Mouse (Mus musculus) frontal cortex, postnatal 25 days (tissue): ENCODE data around the gene Gramd1a.

Source experiments
- DNase-seq, 2 experiments: peaks; one replicate each; pipeline ENCODE4 v3.0.0; 2022; ENCODE audit warnings: low spot score in 2 of 2

The Gramd1a gene

DNA sequence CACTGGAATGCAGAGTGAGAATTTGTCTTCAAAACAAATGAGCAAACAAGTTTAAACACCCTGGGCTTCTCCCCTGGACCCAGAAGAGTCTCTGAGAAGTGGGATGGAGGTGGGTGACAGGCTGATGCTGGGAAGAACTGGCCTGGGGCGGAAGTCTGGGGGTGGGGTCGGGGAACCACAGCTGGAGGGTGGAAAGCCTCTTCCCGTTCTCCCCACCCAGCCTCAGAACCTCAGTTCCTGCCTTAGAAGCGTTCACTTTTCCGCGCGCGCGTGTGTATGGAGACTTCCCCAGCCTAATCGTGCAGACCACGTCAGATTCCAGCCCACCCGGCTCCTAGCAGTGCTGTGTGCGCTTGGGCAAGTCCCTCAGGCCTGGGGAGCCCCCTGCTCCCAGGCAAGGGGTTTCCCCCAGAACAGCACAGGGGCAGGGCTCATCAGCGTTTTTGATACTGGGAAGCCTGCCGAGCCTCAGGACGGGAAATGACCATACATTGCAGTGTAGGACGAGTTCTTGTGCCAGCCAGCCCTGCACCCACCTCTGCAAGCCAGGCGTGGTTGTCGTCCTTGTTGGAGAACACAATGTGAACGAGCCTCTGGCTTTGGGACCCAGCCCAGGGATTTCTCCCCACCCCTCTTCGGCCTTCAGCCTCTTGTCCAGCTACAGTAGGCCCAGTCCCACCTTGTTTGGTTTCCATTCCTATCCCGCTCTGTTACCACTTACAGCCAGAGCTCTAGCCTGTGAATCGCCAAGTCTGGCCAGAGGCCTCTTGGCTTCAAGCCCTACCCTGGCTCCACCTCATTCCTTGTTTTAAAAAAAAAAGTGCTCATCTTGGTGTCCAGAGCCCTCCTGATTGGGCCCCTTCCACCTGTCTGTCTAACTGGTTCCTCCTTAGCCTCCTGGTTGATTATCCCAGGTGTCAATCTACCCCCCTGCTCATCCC lies 4.1 kb downstream of the Gramd1a start:
- peak in 1 of 2 experiments; percentile 41 for DNase-seq

DNA sequence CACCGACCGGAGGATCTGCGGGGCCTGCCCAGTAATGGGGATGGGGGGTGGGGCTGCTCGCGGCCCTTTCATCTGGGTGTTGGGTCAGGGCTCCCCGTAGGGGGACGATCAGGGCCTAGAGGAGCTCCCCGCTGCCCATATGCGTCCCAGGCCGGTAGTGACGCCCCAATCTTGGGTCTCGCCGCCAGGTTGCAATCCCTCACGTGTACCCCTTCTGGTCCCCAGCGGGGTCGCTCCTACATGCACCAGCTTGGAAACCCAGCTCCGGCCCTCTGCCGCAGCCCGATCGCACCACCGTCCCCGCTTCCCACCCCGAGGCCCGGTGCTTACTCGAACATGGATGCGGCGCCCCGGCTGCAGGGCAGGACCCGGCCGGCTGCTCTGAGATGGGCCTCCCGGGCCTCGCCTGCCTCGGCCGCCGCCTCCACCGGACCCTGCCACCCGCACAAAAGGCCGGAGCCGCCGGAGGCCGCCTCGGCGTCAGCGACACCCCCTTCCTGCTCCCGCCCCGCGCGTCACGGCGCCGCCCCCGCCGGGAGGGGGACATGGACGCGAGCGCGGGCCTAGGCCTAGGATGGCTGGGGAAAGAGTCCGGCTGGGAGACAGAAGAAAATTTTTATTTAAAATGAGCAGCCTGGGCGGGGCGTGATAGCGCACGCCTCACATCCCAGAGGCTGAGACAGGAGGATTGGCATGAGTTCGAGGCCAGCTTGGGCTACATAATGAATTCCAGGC lies 5.0 kb downstream of the Gramd1a start:
- DNase-seq = peak; percentile 67 to 70

DNA sequence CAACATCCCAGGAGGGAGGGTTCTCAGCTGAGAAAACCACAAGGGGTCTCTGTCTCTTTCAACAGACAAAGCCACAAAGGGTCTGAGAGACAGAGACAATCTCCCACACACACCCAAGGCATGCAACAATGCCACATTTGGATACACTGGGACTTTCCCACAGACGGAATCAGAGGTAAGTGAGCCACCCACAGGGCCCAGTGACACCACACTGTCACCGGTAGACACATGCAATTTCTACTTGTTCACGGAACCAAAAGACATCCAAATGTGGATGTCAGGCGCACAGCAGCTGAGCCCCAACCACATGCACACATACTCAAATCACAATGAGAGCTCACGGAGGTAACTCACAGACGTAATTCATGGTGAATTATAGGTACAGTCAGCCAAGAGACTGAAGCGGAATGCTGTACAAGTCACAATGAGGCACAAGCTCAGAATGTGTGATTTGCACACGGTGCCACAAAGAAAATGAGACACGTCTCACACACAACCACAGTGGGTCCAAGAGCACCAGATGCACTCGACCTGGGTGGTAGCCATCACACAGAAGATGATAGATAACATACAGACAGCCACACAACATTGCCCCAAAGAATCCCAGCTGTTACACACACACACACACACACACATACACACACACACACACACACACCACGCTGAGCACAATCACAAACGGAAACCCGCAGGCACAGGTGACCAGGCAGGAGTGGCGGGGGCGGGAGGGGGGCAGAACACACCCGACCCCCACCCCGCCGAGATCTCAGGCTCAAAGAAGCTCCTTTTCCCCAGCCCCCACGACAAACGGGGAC lies 5.7 kb downstream of the Gramd1a start:
- no peak for DNase-seq

DNA sequence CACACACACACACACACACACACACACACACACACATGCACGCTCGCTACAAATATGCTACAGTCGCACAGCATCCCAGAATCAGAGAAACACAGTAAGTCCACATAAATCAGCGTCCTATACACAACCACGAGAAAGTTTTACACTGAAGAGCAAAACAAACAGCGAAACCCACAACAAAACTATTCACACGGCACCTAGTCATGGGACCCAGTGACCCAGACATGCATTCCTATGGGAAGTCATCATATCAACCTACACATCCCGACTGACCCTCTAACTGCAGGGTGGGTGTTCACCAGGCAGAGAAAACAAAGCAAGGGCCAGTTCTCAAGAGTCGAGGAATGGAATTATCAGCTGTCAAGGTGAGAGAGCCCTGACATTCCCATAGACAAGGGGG lies 6.4 kb downstream of the Gramd1a start:
- no peak for DNase-seq

DNA sequence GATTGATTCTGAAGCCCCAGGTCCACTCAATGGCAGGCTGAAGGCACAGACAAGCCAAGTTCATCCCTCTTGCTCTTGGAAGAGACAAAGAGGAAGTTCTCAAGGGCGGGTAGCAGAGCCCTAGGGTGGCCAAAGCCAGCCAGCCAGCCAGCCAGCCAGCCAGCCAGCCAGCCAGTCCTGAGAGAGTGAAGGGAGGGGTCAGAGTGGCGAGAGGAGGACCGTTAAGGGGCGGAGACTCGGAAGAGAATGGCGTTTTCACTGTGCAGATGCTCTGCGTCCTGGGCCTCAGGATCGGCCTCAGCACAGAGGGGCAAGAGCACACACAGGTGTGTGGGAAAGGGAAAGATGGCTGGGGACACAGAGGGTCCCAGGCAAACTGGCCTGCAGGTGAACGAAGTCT lies 6.9 kb downstream of the Gramd1a start:
- no peak for DNase-seq

DNA sequence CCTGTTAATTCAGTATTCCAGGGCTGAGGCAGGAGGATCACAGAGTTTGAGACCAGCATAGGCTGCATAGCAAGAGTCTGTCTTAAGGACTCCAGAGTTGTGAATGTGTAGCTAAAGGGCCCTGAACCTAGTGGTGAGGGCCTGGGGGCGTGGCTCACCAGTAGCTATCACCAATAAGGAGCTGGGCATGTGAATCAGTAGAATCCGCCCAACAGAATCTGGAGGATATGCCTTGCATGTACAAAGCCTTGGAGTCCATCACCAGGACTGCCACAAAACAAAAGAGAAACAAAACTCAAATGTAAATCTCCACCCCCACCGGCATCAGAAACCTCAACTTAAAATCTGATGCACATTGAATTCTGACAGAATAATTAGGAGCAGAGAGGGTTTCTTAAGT lies 7.6 kb downstream of the Gramd1a start:
- no peak for DNase-seq

DNA sequence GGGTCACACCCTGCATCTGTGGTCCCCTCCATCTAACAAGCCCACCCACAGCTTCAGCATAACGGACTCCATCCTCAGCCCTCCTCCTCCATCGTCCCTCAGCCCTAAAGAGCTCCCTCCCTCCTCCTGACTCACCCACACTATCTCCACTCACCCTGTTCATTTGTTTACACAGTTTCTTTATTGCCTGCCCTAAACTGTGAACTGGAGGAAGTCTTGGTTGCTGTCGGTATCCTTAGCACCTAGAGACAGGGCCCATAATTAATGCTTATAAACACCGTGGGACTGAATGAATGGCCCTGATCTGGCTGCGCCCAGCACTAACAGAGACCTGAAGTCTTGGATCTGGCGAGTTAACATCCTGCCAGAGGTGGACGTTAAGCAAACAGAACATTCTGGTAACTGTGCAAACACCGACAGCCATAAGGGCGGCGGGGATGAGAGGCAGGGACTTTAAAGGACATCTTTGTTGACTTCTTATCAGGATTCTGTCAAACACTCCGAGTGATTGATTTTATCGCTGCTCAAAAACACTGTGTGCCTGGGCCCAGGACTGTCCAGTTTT lies 10.0 kb downstream of the Gramd1a start:
- DNase-seq = no peak

DNA sequence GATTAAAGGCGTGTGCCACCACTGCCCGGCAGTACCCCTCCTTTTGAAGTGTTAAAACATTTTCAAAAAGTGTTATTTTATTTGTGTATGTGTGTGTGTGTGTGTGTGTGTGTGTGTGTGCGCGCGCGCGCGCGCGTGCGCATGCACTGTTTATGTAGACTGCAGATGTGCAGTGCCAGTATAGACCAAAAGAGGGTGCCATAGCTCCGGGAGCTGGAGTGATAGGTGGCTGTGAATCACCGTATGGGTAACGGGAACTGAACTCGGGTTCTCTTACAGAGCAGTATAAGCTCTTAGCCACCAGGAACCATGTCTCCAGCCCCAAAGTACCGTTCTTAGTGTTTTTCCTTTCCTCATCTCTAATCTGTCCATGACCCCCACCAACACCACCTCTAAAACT lies 10.8 kb downstream of the Gramd1a start:
- no peak for DNase-seq

DNA sequence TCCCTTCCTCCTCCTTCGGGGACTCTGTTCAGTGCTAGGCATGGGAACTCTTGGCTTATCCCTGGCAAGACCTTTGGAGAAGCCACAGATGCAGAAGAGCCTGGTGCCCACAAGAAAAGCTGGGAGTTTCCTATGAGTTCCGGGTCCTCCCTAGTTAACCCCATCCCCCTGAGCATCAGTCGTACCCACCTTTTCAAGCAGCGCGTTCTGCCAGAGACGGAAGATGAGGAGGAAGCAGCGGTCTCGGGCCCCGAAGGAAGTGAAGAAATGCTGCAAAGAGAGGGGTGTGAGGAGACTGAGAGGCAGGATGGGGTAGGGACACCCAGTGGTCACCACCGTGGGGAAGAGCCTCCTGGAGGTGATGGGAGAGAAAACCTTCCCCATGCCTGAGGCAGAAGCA lies 14.8 kb downstream of the Gramd1a start:
- no peak for DNase-seq

DNA sequence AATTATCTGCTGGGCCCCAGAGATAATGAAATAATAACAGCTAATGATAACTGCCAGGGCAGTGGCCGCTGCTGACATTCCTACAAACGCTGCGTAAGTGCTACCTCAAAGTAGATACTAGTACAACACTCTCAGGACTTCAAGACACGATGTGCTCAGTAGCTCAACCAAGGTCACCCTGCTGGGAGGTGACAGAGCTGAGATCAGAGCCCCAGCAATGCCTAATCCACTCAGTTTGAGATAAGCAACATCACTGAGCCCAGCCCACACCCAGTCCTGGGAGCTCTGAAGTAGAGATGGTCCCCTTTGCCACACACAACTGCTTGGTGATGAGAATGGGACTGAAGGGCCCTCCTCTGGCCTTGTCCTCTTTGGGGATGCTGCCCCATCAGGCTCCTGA lies 15.4 kb downstream of the Gramd1a start:
- DNase-seq = no peak

DNA sequence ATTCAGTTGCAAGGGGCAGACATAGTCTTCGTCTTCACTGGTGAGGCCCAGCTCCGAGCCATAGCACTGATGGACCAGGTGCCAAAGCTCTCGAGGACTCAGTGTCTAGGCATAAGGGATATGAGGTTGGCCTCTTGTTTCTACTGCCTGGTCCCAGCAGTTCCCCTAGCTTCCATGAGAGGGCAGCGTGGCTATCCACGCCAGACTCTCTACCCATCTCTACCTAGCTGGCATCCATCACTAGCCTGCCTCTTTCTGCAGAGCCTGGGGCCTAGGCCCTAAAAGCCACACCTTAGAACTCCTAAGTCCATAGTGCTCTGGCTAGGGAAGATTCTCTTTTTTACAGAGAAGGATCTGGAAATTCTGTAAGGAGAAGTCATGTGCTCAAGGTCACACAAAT lies 15.9 kb downstream of the Gramd1a start:
- no peak for DNase-seq

DNA sequence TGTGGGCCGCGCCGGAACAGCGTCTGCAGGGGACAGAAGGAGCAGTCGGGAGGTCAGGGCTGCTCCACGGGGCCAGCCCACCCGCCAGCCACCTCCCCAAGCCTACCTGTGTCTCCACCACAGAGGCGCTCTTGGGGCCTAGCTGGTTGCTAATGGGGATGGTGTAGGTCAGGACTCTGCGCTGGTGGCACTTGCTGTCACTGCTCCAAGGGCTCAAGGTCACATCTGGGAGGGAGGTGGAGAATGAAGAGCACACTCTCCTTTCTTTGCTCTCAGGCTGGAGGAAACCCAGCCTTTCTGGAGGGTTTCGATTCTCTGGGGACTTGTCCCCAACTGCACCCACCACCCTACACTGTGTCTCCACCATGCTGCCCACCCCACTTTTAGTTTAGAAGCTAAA lies 20.0 kb downstream of the Gramd1a start:
- no peak for DNase-seq

DNA sequence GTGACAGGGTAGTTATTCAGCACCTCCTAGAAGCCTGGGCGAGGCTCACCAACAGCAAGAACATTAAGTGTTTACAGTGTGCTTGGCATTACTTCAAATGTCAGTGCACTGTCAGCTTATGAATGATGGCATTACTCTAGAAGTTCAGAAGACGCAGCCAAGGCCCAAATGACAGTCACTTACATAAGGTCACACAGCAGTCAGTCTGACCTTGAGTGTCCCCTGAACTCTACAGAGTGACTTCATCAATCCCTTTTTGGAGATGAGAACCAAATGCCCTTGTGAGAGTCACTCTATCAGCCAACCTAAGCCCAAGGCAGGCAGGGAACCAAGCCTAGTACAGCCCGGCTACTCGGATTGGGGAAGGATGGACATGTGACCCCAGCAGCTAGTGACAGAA lies 23.8 kb downstream of the Gramd1a start:
- DNase-seq = no peak

DNA sequence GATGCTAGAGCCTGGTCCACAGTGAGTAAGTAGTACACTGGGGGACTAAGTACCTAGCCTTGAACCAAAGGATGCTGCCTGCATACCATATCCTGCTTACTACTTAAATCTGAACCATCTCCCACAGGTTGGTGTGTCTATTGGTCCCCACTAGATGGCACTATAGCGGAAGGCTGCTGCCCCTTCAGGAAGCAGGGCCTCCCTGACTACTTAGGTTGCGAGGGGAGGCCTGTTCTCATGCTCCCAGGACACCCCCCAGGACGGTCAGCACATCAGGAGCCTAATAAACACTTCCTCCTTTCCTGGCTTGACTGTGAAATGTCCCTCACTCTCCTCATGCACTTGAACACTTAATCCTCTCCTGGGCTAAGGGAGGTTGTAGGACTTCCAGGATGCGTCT lies 24.9 kb downstream of the Gramd1a start:
- DNase-seq = no peak

DNA sequence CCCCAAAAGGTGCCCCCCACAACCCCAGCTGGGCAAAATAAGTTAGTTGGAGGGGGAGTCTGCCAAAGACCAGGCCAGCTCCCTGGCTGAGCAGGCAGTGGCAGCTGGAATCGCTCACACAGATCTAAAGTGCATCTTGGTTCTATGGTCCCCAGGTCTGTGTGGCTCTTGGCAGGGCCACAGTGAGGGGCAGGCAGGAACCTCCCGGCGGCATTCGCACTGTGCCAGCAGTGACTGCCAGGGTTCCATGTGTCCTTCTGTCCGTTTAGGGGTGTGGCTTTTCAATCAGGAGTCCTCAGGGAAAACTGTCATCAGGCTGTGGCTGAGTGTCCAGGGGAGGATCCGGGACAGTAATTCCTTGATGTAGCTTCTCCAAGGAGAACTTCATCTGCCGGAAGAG lies 25.5 kb downstream of the Gramd1a start:
- DNase-seq = no peak

DNA sequence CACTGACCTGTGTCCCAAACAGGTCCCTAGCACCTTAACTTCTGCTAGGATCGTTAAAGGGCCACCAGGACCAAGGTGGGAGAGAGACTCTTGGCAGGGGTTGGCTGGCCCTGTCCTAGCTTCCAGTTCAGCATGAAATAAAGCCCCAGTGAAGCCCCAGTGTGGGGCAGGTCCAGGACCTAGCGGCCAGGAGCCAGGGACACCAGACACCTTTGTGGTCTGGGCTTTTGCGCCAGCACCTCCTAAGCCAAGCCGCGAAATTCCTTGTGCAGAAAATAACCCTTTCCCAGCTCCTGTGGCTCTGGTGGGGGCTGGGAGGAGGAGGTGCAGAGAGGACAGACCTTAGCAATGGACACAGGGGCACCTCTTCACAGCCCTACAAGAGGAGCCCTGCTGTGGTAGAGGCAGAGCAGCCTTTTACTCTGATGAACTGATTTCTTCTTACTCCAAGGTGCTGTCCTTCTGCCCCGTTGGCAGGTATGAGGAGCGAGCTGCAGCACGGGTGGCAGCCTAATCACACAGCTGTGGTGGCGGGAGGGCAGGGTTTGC lies 27.5 kb downstream of the Gramd1a start:
- DNase-seq = no peak

DNA sequence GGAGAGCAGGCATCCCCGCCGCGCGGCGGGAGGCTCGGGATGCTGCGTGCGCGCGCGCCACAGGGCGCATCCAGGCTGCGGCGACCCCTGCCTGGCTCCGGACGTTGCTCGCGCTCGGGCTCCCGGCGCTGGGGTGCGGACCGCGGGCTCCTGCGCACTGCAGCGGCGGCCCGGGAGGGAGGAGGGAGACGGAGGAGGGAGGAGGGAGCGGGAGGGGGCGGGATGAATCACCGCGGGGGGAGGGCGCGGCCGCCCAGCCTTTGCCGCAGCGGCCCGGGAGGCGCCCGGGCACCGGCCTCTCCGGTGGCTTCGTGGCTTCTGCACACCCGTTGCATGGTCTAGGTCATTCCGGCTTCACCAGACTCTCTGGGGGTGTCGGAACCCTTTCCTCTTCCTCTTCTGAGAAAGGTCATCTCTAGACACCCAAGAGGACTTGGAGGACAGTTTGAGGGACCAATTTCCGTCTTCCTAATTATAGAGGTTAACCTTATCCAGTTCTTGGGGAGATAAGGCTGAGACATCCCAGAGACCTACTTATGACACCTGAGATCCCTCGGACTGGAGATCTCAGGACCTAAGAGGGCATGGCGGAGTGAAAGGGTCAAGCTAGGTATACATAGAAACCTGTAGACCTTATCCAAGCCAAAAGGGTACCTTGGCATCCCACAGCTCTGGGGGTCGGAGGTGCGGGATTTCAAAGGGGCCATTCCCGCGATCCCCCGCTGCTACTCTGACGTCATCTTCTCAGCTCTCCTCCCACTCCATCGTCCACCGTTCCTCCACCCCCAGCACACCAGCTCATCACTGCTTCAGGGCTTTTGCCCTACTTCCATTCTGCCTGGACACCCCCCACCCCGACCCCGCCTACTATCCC lies 28.6 kb downstream of the Gramd1a start, which contains the start of gene Scn1b:
Scn1b (minus strand) TSS at position 153 of the 874 bp plus-strand sequence.
- DNase-seq = no peak

DNA sequence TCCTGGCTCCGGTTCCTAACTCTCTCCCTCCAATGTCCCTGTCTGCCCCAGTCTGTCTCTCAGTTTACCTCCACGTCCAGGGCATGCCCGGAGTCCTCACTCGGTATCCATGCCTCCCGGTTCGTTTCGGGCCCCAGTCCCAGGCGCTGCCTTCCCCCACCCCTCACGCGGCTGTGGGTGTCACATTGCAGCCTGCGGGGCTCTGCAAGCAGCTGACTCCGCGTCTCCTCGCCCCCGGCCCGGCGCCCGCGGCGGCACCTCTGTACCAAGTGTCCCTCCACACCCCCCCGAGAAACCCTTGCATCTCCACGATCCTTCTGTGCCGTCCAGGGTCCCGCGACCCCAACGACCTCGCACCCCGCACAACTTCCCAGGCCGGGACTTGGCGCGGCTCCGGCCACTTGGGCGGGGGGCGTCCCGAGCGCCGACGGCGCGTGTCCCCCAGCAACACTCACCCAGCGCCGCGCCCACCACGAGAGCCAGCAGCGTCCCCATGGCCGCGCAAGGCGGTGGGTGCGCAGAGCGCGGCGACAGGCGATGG lies 29.4 kb downstream of the Gramd1a start:
- DNase-seq = no peak

DNA sequence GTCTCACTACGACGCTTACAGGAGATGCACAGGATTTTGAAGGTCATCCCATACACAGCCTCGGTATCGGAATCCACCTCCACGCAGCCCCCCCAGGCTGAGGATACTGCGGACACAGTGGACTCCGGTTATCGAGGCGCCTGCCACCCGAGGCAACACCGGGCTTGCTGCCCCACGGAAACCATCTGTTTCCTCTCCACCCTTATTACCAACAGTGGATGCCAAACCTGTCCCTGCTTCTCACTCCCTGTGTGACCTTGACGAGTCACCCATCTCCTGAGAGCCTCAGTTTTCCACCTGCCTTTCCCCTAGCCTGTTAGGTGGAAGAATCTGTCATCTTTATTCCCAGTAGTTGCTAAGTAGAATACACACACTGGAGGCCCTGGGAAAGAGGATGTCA lies 30.6 kb downstream of the Gramd1a start:
- no peak for DNase-seq

DNA sequence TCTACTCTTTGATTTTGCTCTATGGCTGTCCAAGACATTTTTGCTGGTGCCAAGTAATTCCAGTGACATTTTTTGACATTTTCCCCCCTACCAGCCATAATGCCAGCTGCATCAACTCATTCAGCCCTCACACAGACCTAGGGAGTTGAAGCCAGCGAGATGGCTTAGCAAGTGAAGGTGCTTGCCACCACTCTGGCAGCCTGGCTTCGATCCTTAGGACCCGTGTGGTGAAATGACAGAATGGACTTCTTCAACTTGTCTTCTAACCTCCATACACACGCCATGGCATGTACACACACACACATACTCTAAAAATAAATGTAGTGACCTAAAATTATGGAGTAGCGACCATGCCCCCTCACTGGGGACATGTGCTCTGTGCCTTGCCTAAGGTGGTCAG lies 31.3 kb downstream of the Gramd1a start:
- no peak for DNase-seq
